Mouse (Mus musculus) frontal cortex, adult 2 months (tissue): ENCODE results near the gene Entpd4b. TPM values are rescaled to one million over a fixed set of nuclear protein-coding genes. Genes with fewer than 3 reads are reported as not detected.
"Not testable (repeated sequence)": the region's sequence is repeated elsewhere in the genome, so short reads cannot be mapped to it uniquely, and the experiment has no call there.

Experiments
- DNase-seq, 2 experiments: peaks; one replicate each; pipeline ENCODE4 v3.0.0; 2022; ENCODE audit warnings: low spot score in 1 of 2; ENCODE audit errors: extremely low spot score in 1 of 2
- polyA plus RNA-seq: library from polyadenylated mRNA; depleted of rRNA; stranded (reverse); fragments of >200 nt; gene quantifications from 2 replicates; pipeline ENCODE4 v1.2.3, GENCODE M21; 2012; rRNA removed

Entpd4b gene
- 19.8 and 20.2 TPM in 2 replicates for polyA plus RNA-seq

DNA sequence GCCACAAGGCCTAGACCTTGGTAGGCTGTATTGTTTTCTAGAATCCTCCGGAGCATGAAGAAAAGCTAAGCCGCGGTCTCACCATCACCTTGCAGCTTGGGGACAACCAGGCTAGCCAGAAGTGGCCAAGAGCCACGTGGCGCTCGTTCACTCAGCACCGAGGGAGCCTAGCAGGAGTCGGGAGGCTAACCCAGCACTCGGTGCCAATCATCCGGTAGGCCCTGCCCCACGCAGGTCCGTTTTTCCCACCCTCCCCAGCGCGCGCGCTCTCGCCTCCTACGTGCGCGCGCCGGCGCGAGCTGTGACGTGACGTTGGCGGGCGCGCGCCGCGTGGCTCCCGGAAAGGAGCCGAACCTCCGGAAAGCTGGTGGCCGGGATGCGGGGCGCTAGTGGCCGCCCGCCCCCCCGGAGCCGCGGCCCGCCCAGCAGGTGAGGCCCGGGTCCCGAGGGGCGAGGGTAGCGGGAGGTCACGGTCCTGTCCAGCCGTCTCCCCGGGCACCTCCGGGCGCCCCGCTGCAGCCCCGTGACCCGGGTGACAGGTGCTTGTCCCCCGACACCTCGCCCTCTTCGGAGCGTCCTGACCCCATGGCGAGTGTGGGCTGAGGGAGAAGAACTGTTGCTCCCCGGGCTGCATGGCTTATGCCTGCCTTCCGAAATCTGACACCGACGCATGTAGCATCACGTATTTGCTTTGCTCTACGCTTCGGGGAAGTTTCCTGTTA is at the start of gene Entpd4b:
Gene Entpd4b, plus strand, starts transcription at position 315 of the 722 bp plus-strand sequence.
- not testable (repeated sequence) for DNase-seq

DNA sequence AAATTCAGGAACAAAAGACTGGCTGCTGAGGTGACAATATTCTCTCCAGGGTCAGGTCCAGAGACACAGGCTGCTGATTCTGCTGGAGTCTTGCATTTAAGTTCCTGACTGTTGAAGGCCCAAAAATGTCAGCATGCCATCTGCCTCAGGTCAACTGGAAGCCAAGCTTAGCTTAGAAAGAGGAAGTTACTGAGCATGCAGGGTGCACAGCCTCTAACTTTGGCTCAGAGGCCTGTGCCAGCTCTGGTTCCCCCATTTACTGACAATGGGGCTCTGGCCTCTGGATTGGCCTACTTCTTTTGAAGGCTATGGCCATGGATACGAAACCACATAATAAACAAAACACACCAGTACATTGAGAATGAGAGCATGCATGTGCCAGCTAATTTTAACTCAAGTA is 48.2 kb upstream of the Entpd4b start:
- not testable (repeated sequence) for DNase-seq

DNA sequence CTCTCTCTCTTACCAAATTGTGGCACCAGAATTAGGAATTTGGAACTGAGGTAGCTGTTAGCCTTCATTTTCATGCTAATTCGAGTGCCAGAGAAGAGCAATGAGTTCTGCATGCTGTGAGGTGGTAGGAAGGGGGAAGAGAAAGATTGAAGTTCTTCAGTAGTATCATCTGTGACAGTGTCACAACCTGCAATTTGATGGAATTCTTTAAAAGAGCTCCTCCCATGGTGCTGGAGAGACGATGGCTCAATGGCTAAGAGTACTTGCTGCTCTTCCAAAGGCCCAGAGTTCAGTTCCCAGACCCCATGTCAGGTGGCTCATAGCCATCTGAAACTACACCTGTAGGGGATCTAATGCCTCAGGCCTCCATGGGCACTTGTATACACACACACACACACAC is 42.8 kb upstream of the Entpd4b start, which contains the start of gene Gm27179:
Gene Gm27179, minus strand, starts transcription at position 101 of the 400 bp plus-strand sequence.
- DNase-seq: not testable (repeated sequence)

DNA sequence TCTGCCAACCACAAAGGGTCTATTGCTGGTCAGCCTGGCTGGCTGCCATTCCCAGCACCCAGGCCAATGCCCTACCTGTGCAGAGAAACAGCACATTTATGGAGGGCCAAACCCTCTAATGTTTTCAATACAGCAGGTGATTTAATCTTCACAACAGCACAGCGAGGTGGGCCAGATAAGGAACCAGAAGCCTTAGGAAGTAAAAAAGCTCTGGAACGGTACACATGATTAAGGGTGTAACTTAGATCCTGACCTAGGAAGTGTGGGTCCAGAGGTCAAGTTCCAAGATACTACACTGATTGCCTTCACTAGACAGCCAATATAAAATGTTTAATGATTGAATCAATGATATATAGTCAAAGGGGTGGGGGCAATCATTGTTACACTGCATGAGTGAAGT is 34.4 kb upstream of the Entpd4b start:
- DNase-seq: not testable (repeated sequence)

DNA sequence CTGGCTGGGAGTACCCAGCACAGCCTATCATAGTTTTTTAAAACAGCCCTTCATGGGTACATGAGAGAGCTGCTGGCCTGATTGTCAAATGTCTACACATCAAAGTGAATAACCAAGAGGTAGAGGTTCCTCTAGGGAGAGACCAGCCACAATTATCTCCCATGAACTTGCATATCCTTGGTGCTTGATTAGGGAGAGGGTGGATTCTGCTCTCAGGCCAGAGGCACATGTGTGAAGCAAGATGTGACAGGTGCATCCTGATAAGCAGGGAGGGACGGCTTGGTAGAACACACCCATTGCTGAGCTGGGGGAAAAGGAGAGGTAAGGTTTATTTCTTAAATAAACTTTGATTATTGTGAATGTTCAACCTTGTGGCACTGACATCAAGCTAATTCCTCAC is 32.2 kb upstream of the Entpd4b start:
- not testable (repeated sequence) for DNase-seq

DNA sequence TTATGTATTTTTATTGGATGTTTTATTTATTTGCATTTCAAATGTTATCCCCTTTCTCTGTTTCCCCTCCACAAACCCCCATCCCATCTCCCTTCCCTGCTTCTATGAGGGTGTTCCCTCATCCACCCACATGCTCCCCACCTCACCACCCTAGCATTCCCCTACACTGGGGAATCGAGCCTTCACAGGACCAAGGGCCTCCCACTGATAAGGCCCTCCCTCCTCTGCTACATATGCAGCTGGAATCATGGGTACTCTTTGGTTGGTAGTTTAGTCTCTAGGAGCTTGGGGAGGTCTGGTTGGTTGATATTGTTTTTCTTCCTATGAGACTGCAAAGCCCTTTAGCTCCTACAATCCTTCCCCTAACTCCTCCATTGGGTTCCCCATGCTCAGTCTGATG is 29.0 kb upstream of the Entpd4b start:
- DNase-seq: not testable (repeated sequence)

DNA sequence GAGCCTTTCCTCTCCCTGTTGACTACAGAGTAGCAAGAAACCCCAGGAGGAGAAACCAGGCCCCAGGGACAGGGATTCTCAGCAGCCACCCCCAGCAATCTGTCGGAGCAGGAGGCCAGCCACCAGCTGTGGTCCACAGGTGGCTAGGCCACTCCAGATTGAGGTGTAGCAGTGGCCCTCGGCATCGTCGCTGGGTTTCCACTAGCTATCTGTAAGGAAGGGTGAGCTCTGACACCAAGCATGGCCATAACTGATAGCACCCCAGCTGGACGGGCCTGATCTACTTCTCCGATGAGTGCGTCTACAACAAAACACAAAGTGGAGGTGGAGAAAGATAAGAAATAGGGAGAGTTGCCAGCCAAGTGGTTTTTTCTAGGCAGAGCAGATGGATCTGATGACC is 18.7 kb upstream of the Entpd4b start:
- not testable (repeated sequence) for DNase-seq

DNA sequence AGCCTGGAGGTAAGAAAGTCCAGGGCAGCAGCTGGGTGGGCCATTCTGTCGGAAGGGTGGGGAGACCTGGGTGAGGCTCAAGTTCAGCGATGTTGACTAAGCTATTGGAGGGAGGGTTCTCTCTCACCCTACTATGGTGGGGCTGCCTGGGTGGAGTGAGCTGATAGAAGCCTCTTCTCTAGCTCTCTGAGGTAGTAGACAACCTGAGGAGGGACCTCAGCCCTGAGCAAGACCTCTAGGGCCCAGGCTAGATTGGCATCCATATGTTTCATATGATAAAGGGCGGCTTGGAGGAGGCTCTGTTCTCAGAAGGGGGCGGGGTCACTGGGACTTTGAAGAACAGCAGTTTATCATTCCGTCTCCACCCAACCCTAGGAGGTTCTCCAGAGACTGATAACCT is 15.1 kb upstream of the Entpd4b start:
- not testable (repeated sequence) for DNase-seq

DNA sequence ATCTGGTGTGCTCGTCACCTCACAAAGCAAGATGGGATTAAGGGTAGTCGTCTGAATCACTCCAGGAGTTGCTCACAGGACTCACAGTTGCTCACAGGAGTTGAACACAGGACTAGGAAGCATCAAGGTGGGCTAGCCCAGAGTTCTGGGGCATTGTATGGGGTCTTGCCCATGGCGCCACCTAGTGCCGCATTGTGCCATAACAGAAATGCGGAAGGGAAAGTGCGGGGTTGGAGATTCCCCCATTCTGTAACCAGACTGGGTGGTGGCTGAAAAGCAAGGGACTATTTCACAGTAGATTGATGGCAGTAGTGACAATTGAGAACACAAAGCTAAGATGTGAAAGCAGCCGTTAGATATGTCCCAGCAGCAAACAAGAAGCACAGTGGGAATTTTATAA is 12.5 kb upstream of the Entpd4b start:
- DNase-seq: not testable (repeated sequence)

DNA sequence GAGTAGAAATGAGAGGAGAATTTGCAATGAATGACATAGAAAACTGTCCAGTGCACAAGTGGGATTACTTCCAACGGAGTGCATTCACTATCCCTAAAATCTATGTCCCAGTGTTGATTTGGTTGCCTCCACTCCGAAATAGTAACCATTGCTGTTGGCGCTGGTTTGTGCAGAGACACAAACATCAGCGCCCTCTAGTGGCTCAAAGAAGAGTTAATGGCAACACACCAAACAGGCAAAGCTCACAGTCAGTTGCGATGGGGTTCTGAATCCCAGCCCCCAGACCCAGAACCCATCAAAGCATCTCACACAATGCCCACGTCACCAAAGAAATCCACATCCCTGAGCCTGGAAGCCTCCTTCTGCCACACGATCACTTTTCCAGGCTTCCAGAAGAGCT is 11.2 kb upstream of the Entpd4b start:
- not testable (repeated sequence) for DNase-seq

DNA sequence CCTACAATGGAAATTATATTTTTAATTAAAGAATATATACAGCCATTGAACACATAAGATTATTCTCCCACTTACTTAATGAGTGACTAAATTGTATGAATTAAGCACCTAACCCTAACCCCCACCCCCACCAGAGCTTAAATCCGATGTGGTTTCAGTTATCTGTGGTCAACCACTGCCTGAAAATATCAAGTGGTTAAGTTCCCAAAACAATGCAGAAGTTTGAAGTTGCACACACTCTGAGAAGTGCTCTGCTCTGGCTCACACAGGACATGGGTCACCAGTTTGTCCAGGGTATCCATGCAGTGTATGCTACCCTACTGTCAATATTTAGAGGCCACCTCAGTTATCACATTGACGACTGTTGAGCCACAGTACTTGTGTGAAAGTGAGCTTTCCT is 10.2 kb upstream of the Entpd4b start:
- not testable (repeated sequence) for DNase-seq

DNA sequence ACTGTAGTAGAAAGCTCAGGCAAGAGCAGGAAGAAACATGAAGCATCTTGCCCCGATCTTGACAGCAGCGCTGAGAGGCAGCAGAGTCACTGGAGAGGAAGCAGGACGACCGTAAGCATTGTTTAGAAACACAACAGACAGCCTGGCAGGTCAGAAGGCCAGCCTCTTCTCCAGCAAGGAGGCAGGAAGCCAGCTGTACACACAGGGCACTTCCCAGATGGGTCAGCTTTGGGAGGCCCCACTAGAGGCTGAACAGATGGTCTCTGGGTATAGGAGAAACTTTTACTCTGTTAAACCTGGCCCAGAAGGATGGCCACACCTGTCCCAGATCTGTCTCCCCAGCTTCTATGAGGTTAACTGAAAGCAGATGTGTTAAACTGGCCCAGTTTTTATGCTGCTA is 7.9 kb upstream of the Entpd4b start:
- not testable (repeated sequence) for DNase-seq

DNA sequence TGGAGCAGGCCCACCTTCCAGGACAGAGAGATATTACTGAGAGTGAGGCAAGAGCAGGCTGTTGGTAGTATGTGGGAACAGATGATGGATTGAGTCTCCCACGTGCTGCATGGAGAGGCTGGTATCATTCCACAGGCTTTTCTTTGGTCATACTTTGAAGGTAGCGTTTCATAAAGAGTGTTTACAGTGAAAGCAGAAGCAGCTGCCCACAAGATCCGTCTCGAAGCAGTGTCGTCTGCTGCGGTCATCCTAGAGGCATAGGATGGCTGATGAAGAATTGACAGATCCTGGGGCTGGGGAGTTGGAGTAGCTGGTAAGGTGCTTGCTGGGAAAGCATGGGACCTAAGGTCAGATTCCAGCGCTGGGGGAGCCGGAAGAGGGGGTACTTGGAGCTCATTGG is 1.6 kb downstream of the Entpd4b start:
- not testable (repeated sequence) for DNase-seq

DNA sequence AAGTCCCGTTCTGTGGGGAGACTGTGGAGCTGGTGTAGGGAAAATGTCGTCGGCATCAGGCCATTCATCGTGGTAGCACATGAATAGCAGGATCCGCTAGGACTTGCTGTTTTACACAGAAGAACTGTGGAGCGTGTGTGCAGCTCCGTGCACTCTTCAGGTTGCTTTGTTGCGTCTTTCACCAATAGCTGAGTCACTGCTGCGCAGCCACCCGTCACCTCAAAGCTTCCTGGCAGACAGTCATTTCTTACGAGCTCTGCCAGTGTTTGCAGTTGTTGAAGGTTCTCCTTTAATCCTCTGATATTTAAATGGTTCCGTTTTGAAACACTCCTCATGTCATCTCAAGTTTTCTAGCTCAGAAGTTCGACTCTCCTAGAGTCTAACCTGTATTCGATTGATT is 2.3 kb downstream of the Entpd4b start:
- DNase-seq: not testable (repeated sequence)

Other genes with a start within 250 kb of the Entpd4b start
- gene Gm16867, start 52.1 kb upstream of the Entpd4b start, polyA plus RNA-seq: not detected in 2 replicates
- gene Gm27179, start 42.9 kb upstream of the Entpd4b start, polyA plus RNA-seq: not detected in 2 replicates